Mouse (Mus musculus) spleen, adult 10 weeks (tissue): ENCODE results near the gene Itga6. TPM values are rescaled to one million over a fixed set of nuclear protein-coding genes. Genes with fewer than 3 reads are reported as not detected.

Experiments used
- polyA plus RNA-seq: library from polyadenylated mRNA; stranded (reverse); fragments of 350-450 nt; fragmentation: Illumina TruSeq; extraction: RNeasy Lipid Tissue Mini Kit (QIAGEN cat#74804); gene quantifications from one replicate; pipeline ENCODE4 v1.2.3, GENCODE M21; 2015; ENCODE audit warnings: low replicate concordance; ENCODE audit not compliant: insufficient read depth

The Itga6 gene
- polyA plus RNA-seq = 77.0 TPM

DNA sequence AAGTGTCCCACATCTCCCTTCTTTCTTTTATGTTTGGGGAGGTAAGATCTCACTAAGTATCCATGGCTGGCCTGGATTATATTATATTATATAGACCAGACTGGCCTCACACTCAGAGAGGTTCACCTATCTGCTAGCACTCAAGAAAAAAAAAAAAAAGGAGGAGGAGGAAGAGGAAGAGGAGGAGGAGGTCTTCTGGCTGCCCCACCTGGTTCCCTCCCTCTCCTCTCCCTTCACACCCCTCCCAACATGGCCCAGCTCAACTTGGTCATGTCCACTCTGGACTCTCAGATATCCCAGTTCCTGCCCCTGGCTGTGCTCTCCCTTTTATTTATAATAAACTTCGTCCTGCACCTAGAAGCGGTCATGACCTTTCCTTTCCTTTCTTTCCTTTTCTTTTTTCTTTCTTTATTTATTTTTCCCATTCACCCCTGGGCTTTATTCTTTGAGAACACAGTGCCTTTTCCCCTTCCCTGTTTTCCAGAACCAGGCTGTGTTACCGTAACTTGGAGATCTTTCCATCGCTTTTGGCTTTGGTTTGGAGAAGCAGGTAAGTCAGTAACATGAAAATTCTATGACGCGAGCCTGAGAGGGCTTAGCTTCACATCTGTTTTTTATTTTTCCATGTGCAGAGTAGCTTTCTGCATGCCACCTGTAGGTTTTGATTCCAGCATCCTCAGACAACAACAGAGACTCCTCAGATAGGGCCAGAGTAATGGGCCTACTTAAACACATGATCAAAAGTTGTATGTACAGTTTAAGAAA is at the start of gene Itga6:
Itga6 (plus strand) TSS at position 7 of the 765 bp plus-strand sequence.

DNA sequence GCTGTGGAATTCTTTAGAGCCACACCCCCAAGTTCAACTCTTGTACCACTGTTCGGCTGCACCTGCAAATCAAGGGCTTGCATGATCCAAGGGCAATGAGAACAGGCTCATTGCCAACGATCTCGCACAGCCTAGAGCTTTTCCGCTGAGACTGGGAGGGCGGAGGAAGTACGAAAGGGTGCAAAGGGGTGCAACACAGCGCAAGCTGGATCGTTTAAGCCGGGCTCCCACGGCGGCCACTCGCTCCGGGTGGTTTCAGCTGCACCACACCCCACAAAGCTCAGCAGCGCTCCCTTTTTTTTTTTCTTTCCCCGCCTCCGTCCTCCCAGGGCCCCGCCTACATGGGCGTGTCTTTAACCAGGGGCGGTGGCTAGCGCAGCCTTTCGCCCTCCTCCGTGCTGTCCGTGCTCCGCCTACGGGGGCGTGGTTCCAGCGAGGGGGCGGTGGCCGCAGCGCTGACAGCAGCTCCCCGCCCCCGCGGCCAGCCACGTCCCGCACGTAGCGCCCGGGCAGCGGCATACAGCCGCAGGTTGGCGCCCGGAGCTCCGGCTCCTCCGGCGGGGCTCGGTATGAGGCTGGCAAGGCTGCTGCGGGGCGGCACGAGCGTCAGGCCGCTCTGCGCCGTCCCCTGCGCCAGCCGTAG is 127.5 kb downstream of the Itga6 start, which contains the start of gene Pdk1:
Pdk1 (plus strand) TSS at position 424 of the 643 bp plus-strand sequence.

Other genes starting within 250 kb of the Itga6 start
- not detected for gene Dlx1, start 217.5 kb upstream of the Itga6 start, polyA plus RNA-seq
- gene Dlx2, start 198.9 kb upstream of the Itga6 start, polyA plus RNA-seq = not detected
- 79.0 TPM for gene Pdk1, start 127.6 kb downstream of the Itga6 start, polyA plus RNA-seq
- 27.8 TPM for gene Rapgef4, start 235.6 kb downstream of the Itga6 start, polyA plus RNA-seq